Mouse (Mus musculus) megakaryocyte progenitor cell, adult 5-6 weeks (primary cell): ENCODE data around the gene Rpl21. TPM values are rescaled to one million over a fixed set of nuclear protein-coding genes. Genes with fewer than 3 reads are reported as not detected.

Experiments used
- ATAC-seq: replicated peaks from 2 replicates; pipeline ENCODE4 v1.8.0; 2016; ENCODE audit warnings: mild to moderate bottlenecking, moderate TSS enrichment, inconsistent platforms; ENCODE audit not compliant: poor library complexity
- total RNA-seq, 2 experiments: library from RNA; stranded (forward) in 1 of 2; stranded (reverse) in 1 of 2; fragments of 157-497, 149-512 nt in 1 of 2; fragments of 200-1000 nt in 1 of 2; gene quantifications; 2 replicates each; pipeline versions ENCODE4 v1.2.3 to v1.2.4; 2015 to 2017

Gene Rpl21
- total RNA-seq, 2 experiments from 2014 or later = 2,136 to 2,819 TPM

DNA sequence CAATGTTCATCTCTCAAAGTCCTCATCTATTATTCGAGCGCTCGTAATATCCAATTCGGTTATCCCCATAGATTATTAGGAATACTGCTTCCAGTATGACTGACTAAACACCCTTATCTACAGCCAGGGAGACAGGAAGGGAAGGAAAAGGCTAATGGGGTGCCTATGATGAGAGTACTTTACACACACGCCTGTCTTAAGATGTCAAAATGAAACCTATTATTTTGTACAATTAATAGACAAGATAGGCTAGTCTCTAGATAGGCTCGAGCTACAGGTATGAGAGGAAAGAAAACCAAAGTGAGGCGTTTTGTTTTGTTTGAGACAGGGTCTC, 288 bp upstream of the Rpl21 start:
- no peak for ATAC-seq

DNA sequence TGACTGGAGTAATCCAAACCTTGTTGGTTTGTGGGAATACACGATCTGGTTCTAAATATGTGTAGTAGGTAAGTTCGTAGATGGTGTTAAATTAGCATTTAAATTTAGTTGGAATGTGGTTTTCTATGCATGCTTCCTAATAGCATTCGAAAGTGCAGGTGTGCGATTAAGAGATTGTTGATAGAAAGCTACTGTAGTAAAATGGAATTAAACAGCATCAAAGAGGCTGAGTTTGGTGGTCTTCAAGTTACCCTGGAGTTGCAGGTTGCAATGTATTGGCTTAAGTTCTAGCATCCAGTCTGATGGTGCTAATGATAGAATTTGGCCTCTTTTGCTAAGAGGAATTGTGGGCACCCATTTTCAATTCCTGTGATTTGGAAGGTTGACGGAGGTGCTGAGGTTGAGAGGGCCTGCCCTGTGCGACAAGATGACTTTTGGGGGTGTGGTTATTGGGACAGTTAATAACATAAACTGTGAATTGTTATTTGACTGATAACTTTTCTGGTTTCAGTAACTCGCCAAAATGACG, 1.0 kb downstream of the Rpl21 start:
- no peak for ATAC-seq

DNA sequence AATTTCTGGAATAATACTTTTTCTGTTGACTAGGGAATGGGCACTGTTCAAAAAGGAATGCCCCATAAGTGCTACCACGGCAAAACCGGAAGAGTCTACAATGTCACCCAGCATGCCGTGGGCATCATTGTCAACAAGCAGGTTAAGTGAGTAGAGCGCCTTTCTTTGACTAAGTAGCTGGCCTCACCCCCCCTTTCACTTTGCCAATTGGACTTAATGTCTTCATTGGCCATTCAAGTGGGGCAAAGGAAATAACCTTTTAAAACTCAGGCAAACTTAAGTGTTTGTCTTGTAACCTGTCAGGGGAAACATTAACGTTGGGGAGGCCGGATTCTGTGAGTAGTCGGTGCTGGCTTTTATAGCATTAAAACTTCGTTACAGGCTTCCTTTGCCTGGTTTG, 2.3 kb downstream of the Rpl21 start:
- no peak for ATAC-seq

DNA sequence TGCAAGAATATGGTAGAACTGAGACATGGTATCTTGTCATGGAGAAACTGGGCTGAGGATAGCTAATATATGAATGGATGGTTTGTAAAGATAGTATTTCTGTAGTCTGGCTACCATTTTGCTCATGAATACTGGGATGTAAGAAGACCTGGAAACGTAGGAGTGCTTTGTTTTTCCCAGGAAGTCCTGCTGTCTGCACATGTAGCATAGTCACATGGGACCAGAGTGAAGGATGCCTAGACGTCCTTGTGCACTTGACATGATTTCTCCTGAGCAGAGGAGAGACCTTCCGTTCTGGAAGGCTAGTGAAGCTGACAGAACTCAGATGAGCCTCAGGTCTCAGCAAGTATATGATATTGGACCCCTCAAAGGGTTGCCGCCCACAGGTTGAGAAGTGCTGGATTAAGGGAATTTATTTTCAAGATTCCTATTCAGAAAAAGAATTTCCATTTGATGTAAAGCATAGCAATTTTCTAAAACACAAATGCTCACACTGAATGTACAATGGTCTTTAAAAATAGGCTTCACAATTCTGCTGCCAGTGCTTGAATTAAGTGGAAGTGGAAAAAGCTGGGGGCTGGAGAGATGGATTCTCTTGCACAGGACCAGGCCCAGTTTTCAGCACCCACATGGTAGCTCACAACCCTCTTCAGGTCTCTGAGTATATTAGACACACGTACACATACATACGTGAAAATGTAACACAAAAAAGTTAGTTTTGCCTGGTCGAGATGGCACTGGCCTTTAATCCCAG, 5.5 kb downstream of the Rpl21 start:
- ATAC-seq = no peak

DNA sequence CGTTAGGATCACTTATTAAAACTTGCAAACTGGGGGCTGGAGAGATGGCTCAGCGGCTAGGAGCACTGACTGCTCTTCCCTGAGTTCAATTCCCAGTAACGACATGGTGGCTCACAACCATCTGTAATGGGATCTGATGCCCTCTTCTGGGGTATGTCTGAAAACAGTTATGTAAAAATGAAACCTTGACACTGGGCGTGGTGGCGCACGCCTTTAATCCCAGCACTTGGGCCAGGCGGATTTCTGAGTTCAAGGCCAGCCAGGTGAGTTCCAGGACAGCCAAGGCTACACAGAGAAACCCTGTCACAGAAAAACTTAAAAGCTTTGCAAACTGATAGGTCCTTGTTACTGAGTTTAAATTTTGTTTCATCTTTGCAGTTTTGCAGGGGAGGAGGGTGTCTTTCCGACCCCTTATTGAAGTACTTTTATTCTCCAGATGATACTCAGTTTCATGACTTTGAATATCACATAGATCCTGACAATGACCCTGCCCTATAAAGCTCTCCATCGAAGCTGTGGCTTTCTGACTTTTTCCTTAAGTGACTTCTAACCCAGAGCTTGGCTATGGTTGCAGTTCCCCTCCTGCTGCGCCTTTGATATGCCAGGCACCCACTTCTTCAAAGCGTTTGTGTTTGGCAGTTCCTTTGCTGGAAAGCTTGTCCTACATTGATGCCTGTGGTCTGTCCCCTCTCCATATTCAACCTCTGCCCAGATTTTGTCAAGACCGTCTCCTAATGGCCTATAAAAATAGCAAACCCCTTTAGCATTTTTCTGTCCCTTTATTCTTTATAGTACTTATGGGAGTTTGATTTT, 6.4 kb downstream of the Rpl21 start:
- no peak for ATAC-seq

DNA sequence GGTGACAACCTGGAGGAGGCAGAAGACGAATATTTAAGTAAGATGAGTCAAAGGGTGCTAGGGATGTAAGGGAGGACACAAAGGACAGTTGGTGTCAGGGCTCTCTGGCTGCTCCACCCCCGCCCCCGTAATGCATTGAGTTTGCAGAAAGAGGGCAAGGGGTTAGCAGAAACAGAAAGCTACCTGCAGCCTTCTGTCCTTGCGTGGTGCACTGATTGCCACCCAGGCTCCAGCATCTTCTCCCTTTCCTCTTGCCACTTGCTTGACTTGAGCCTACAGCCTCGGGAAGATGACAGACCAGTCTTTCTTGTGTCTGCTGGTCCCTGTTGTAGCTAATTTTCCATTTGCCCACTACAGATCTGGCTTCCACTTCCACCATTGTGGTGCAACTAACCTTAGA, 7.1 kb downstream of the Rpl21 start:
- no peak for ATAC-seq

DNA sequence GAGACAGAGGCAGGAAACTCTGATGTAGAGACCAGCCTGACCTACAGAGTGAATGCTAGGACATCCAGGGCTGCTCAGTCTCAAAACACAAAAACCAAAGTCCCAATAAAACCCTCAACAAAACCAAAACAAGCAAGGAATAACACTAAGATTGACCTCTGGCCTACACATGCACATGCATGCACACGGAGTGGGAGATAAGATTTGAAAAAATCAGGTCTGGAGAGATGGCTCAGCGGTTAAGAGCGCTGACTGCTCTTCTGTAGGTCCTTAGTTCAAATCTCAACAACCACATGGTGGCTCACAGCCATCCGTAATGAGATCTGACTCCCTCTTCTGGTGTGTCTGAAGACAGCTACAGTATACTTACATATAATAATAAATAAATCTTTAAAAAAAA, 7.7 kb downstream of the Rpl21 start:
- ATAC-seq = no peak

DNA sequence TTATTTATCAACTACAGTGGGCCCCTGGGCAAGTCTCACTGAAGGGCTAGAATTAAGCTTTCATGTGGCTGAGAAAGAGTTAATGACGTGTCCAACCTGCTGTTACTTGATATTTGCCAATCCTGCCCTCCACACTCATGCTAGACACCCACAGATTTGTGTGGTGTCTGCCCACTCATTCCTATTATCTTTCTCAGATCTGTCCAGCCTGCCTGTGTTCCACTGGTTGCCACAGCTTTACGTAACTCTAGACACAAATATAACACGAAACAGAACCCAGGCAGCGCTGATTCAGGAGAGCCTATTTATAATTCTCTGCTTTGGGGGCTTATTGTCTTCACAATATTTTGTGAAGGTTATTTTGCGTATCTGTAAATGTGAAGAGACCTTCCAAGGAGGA, 8.6 kb downstream of the Rpl21 start:
- ATAC-seq = no peak

DNA sequence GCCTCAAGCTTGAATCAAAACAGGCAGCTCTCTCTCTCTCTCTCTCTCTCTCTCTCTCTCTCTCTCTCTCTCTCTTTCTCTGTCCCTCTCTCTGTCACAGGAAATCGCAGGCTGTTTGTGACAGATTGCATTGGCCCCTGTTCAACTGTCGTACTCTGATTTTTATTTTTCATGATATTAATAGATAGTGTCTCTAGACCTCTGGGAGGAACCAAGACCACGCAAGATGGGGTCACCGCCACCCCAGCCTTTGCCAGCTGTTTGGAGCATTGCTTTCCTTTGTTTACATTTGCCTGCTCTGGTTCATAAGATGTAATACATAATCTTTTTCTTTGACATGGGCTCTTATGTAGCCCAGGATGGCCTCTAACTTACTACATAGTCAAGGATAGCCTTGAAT, 9.3 kb downstream of the Rpl21 start:
- no peak for ATAC-seq

DNA sequence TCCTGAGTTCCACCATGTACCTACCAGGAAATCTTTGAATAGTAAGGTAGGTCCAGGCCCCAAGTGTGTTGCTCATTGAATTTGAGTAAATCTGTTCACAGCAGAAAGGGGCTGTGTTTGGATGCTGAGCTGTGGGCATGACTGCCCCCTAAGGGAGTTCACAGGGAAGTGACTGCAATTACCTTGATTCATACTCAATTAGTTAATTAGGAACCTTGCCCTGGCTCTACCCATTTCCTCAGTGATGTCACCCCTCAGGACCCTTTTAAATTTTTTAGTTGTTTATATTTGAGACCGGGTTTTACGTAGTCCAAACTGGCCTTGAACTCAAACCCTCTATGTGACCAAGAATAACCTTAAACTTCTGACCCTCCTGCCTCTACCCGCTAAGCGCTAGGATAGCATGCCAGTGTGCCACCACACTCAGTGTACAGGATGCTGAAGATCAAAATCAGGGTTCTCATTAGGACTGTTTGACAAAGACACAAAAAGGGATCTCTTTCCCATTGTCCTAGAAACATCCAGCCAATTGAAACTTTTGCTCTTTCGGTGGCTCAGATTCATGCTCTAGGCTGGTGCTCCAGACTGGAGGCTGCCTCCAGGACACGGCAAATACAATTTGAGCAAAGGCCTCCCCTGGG, 11.7 kb downstream of the Rpl21 start:
- peak; percentile 49 for ATAC-seq

DNA sequence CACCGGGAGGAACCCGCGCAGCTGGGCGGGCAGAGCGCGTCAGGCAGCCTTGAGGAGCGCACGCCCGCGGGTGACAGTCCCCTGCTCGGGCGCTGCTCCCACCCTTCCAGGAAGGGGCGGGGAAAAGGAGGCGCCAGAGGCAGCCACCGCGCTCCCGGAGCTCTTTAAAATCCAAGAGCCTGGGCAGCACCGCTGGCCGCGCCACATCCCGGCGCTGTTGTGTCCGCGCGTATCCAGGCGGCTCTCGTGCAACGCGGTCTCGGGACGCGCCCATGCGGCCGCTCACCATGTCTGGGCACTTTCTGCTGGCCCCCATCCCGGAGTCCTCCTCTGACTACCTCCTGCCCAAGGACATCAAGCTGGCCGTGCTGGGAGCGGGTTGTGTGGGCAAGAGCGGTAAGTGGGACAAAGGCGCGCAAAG, 12.3 kb downstream of the Rpl21 start, which contains the start of gene Rasl11a:
Gene Rasl11a (plus strand): TSS at position 127 of the 421 bp plus-strand sequence.
- ATAC-seq = peak; percentile 85

DNA sequence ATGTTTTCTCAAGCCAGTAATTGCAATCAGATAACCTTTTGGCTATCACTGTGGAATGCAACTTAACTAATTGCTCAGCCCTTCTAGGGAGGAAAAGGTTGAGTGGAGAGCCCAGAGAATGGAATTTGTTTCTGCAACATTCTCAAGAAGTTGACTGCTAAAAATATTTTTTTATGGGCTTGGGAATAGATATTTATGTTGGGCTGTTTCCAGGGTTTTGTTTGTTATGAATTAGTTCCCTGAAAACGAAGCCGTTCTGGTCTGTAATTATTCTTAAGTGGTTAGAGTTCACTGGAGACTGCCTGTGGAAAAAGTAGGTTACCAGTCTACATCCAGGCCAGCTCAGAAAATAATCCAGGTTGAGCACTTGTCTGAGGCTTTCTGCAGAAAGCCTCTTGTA, 13.8 kb downstream of the Rpl21 start:
- ATAC-seq = no peak

DNA sequence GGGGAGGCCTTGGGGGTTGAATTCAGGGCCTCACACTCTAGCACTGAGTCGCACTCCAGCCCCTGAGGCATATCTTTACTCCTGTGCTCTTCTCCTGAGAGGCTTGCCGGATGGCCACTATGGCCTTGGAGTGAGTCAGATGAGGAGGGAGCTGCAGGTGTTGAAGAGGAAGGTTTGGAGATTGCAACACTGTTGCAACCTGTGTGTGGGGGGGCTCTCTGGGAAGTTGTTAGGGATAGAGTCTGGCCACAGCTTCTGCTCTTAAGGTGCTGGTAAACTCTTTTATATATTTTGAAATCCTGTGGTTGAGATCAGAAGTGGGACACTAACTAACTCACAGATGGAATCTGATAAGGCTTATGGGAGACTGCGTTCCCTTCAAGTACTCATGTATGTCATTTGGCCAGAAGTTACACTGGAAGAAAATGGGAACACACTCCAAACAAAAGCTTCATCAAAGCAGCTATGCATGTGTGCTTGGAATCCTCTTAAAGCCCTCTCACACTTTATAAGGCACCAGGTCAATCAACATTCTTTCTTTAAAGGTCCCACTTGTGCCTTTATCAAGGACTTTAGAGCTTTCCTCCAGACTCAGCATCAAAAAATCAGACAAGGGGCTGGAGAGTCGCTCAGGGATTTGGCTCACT, 16.4 kb downstream of the Rpl21 start:
- 0 out of 2 replicates have a peak, but pooled peaks have one; percentile 9 for ATAC-seq

DNA sequence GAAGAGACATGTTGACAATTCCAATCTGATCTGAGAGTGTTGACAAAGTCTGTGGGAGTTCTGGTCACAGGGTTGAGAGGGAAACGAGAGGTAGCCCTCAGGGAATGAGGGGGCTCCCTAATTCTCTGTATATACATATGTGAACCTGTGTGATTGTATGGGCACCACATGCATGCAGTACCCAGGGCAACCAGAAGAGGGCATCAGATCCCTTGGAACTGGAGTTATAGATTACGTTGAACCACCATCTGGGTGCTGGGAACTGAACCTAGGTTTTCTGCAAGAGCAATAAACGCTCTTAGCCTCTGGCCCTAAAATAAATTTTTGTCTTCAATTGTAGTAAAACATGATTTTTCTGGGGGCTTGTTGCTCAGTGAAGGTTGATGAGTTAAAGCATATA, 23.4 kb downstream of the Rpl21 start:
- ATAC-seq = no peak

DNA sequence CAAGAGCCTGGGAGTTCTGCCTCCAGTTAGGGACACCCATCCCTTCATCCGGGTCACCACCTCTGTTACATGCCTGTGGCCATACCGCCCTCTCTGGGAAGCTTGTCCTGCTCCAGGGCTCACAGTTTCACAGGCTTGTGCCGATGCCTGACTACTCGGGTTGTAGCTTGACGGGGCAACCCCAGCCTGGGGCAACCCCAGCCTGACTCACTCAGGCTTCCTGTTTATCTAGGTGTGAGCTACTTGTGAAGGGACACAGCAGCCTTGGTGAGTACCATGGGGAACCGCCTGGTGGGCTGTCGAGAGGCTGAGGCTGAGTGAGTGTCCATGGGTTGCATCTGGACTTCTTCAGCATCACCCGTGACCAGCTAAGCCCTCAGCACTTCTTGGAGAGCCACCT, 24.9 kb downstream of the Rpl21 start:
- ATAC-seq = no peak

DNA sequence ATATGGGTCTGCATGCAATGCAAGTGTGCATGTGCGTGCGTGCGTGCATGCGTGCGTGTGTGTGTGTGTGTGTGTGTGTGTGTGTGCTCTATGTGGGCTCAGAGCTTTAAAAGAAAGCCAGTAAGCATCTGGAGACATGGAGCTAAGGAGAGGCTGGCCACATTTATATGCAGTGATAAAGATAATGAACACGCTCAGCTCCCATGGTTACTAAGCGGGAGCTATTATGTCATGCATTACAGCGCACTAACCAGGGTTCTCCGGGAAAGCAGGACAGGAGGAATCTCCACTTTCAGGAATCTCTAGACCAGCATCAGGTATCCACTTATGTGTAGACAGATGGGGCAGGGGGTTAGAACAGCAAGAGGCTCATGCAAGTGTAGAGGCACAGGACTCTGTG, 26.1 kb downstream of the Rpl21 start:
- no peak for ATAC-seq

DNA sequence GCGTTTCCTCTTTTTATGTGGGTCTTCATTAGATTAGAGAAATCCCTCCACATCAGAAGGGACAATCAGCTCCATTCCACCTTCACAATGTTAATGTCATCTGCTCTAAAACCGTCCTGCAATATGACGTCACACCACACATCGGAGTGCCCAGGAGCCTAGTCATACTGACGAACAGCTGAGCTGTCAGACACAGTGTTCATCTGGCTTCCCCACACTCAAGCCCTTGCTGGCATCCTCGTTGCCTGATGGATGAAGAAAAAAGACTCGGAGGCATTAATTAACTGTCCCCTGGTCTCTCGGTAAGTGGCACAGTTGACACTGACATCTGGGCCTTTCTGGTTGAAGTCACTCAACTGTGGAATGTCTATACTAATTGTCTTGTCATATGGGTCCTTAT, 26.6 kb downstream of the Rpl21 start:
- ATAC-seq = no peak

DNA sequence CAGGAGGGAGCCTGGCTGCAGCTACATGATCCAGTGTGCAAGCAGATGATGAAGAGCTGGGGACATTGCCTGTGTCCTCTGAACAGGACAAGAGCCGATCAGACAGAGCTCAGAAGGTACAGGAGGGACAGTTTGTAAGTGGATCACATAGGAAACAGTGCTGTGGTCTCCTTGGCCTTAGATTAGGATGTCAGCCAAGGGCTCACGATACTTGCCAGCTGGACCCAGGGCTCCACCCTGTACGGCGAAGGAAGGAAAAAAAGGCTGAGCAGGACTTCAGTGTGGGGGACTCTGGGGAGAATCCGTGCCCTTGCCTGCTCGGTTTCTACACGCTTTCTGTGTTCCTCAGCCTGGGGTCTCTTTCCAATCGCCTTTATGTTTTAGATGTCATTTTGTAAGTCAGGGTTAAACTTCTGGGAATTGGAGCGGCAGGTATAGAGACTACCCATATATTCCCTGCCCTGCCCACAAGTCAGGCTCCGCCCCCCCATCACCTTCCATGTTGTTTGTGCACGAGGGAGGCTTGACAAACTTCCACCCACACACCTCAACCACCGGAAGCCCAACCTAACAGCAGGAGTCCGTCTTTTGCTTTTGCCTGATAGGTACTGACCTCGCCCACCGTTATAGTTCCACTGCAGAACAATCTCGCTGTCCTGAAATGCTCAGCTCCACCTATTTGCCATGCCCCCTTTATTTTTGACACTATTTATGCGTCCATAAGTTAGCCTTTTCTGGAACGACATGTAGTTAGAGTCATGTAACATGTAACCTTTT, 27.7 kb downstream of the Rpl21 start:
- peak; percentile 26 for ATAC-seq

DNA sequence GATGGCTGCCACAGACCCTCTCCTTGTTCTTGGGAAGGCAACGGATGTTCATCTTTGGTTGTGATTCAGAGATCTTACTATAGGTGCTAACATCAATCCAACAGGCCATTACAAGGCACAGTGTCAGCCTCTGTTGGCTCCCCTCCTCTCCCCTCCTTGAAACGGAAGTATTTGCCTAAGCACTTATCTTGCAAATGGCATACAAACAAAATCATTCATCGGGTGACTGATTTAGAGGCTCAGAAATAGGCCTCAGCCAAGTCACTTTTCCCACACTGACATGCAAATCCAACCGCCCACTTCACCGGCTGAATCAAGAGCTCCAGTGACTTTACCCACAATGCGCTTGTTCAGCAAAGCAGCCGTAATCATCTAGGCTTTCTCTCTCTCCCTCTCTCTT, 28.9 kb downstream of the Rpl21 start:
- ATAC-seq = no peak

DNA sequence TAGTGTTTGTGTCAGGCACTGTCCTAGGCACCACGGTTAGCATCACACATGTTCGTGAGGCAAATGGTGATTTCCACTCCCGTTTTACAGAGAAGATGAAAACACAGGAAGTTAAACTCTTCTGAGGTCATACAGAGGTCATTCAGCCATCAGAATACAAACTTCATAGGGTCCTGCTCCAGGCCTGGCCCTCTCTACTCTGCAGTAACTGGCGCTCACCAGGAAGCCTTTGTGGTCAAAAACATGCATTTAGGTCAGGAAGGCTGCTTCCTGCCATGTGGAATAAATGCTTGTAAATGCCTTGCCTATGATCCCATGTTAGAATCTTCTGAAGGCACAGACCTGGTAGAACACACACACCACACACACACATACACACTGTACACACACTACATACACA, 32.8 kb downstream of the Rpl21 start:
- ATAC-seq = no peak
